Mouse (Mus musculus) liver, embryonic 11.5 days (tissue): Measurements from ENCODE around the gene Ptpru. TPM values are rescaled to one million over a fixed set of nuclear protein-coding genes. Genes with fewer than 3 reads are reported as not detected.
A peak's percentile ranks its signal among the peaks of the same experiment; 100 is the strongest.

Experiments
- ATAC-seq: fragments of 200-750 bp; cut with Nextera tagmentation; replicated peaks from 2 replicates; pipeline ENCODE4 v1.8.0; 2017; ENCODE audit warnings: moderate number of reproducible peaks, mild to moderate bottlenecking, moderate TSS enrichment, moderate library complexity; ENCODE audit not compliant: low FRiP score
- DNase-seq: peaks from one replicate; pipeline ENCODE4 v3.0.0-alpha.2; 2017; ENCODE audit warnings: low spot score
- H3K27ac ChIP-seq: fragments of 300-500 bp; sonication (generic); 2 replicates; pipeline ENCODE4 v1.5.1; 2014; ENCODE audit warnings: mild to moderate bottlenecking, low read depth, low read length, control low read depth
- H3K27me3 ChIP-seq: fragments of 300-500 bp; sonication (generic); replicated peaks from 2 replicates; pipeline ENCODE4 v1.6.1; 2014; ENCODE audit warnings: low read length, mixed read lengths; ENCODE audit not compliant: control insufficient read depth, insufficient read depth
- H3K36me3 ChIP-seq: fragments of 300-500 bp; sonication (generic); 2 replicates; pipeline ENCODE4 v1.6.1; 2014; ENCODE audit warnings: mild to moderate bottlenecking, low read length, moderate library complexity, mixed read lengths; ENCODE audit not compliant: control insufficient read depth, insufficient read depth
- H3K4me1 ChIP-seq: fragments of 300-500 bp; sonication (generic); replicated peaks from 2 replicates; pipeline ENCODE4 v1.6.1; 2014; ENCODE audit warnings: low read length, mixed read lengths; ENCODE audit not compliant: control insufficient read depth, insufficient read depth
- H3K4me2 ChIP-seq: fragments of 300-500 bp; sonication (generic); 2 replicates; pipeline ENCODE4 v1.6.1; 2014; ENCODE audit warnings: mild to moderate bottlenecking, control low read depth, moderate library complexity
- H3K4me3 ChIP-seq: fragments of 300-500 bp; sonication (generic); 2 replicates; pipeline ENCODE4 v1.5.1; 2014; ENCODE audit warnings: low read depth, low read length, control low read depth
- H3K9ac ChIP-seq: fragments of 300-500 bp; sonication (generic); 2 replicates; pipeline ENCODE4 v1.6.1; 2014; ENCODE audit warnings: low read depth, low read length, control low read depth
- H3K9me3 ChIP-seq: fragments of 300-500 bp; sonication (generic); 2 replicates; pipeline ENCODE4 v1.6.1; 2016; ENCODE audit warnings: low read length, inconsistent platforms, mixed read lengths; ENCODE audit not compliant: control insufficient read depth
- WGBS: fragments of 180-500 bp; shearing (Covaris S2); extraction: QIAGEN DNeasy Blood & Tissue Kit; methylation state at CpG from one replicate; pipeline ENCODE4 v1.1.7; 2014; 5-methylcytosine and 5-hydroxymethylcytosine counted together
- polyA plus RNA-seq: library from polyadenylated mRNA; unstranded; fragments of >200 nt; fragmentation: Nextera tagmentation; extraction: Ambion mirVana; gene quantifications from 2 replicates; pipeline ENCODE4 v1.2.1, GENCODE M21; 2014

Ptpru gene
- 5.8 and 6.1 TPM in 2 replicates for polyA plus RNA-seq

GRCm38 (mm10) chr4:131837872-131838524 is at the start of gene Ptpru:
TSS of gene Ptpru (minus strand) at chr4:131838288.
- Histone ChIP-seq H3K27me3 (peaks cover 55% of the 10 kb centered on the region), H3K27ac (no peak within 1 kb of the TSS), H3K4me3 (peak within 1 kb of the TSS; percentile 64), H3K4me1 (peaks cover 23% of the 10 kb centered on the region), H3K4me2 (peak within 1 kb of the TSS; percentile 97), H3K9me3 (no peaks in the 10 kb centered on the region), H3K36me3 (no peaks in the 10 kb centered on the region), H3K9ac (peak within 1 kb of the TSS; percentile 60)
- under 1% methylated on average over 72 of the region's 72 CpGs for WGBS
- ATAC-seq, result peak; percentile 79
- DNase-seq, result peak; percentile 88

- Histone ChIP-seq H3K9ac (no peak overlapping the region), H3K4me1 (peaks cover 34% of the 10 kb centered on the region), H3K27me3 (no peaks in the 10 kb centered on the region), H3K27ac (no peak overlapping the region), H3K36me3 (peaks cover 14% of the 10 kb centered on the region), H3K4me2 (no peak overlapping the region), H3K4me3 (no peak overlapping the region), H3K9me3 (no peaks in the 10 kb centered on the region)
- DNase-seq (no peak), ATAC-seq (no peak)
- 84% methylated on average over 6 of the region's 6 CpGs for WGBS
Measured at GRCm38 (mm10) chr4:131885376-131885775, 47.3 kb upstream of the Ptpru start.

GRCm38 (mm10) chr4:131883571-131883970 is 45.5 kb upstream of the Ptpru start:
- Histone ChIP-seq H3K27ac (no peak overlapping the region), H3K4me1 (peaks cover 27% of the 10 kb centered on the region), H3K4me3 (no peak overlapping the region), H3K36me3 (peaks cover 14% of the 10 kb centered on the region), H3K9me3 (no peaks in the 10 kb centered on the region), H3K9ac (no peak overlapping the region), H3K27me3 (no peaks in the 10 kb centered on the region), H3K4me2 (no peak overlapping the region)
- DNase-seq, result no peak
- 80% methylated on average over 6 of the region's 6 CpGs for WGBS
- no peak for ATAC-seq

GRCm38 (mm10) chr4:131881306-131881705 is 43.2 kb upstream of the Ptpru start:
- WGBS, result 87% methylated on average over 7 of the region's 7 CpGs
- Histone ChIP-seq H3K9me3 (no peaks in the 10 kb centered on the region), H3K4me1 (peaks cover 29% of the 10 kb centered on the region), H3K9ac (no peak overlapping the region), H3K27me3 (no peaks in the 10 kb centered on the region), H3K4me2 (no peak overlapping the region), H3K36me3 (peaks cover 10% of the 10 kb centered on the region), H3K27ac (no peak overlapping the region), H3K4me3 (no peak overlapping the region)
- ATAC-seq (no peak), DNase-seq (no peak)

- H3K9me3 ChIP-seq, result no peaks in the 10 kb centered on the region
- H3K36me3 ChIP-seq, result no peaks in the 10 kb centered on the region
- H3K4me3 ChIP-seq, result no peak overlapping the region
- 93% methylated on average over 1 of the region's 1 CpGs for WGBS
- no peak overlapping the region for H3K4me2 ChIP-seq
- DNase-seq (no peak), ATAC-seq (no peak)
- no peak overlapping the region for H3K9ac ChIP-seq
- H3K27ac ChIP-seq, result no peak overlapping the region
- H3K4me1 ChIP-seq, result peaks cover 42% of the 10 kb centered on the region
- no peaks in the 10 kb centered on the region for H3K27me3 ChIP-seq
Measured at GRCm38 (mm10) chr4:131879692-131880091, 41.6 kb upstream of the Ptpru start.

GRCm38 (mm10) chr4:131876836-131877235 is 38.7 kb upstream of the Ptpru start:
- H3K36me3 ChIP-seq, result no peaks in the 10 kb centered on the region
- WGBS, result 74% methylated on average over 2 of the region's 2 CpGs
- no peak overlapping the region for H3K9ac ChIP-seq
- ATAC-seq, result no peak
- H3K4me2 ChIP-seq, result peak overlapping the region; percentile 74
- no peaks in the 10 kb centered on the region for H3K9me3 ChIP-seq
- no peak overlapping the region; the same call in 1 of the 2 replicates for H3K27ac ChIP-seq
- H3K4me3 ChIP-seq, result no peak overlapping the region
- H3K4me1 ChIP-seq, result peaks cover 30% of the 10 kb centered on the region
- no peak for DNase-seq
- no peaks in the 10 kb centered on the region for H3K27me3 ChIP-seq

GRCm38 (mm10) chr4:131875242-131875641 is 37.2 kb upstream of the Ptpru start:
- Histone ChIP-seq H3K27me3 (no peaks in the 10 kb centered on the region), H3K4me2 (peak overlapping the region; percentile 74), H3K9ac (peak overlapping the region; percentile 100), H3K4me3 (peak overlapping the region; percentile 99), H3K4me1 (peaks cover 27% of the 10 kb centered on the region), H3K27ac (no peak overlapping the region), H3K36me3 (no peaks in the 10 kb centered on the region), H3K9me3 (no peaks in the 10 kb centered on the region)
- DNase-seq (no peak), ATAC-seq (no peak)
- 35% methylated on average over 3 of the region's 3 CpGs for WGBS

- H3K4me3 ChIP-seq, result peak overlapping the region; percentile 99
- no peaks in the 10 kb centered on the region for H3K9me3 ChIP-seq
- no peak for DNase-seq
- ATAC-seq, result no peak
- H3K9ac ChIP-seq, result peak overlapping the region; percentile 100
- peak overlapping the region; percentile 100 for H3K27ac ChIP-seq
- WGBS, result 4% methylated on average over 11 of the region's 11 CpGs
- peaks cover 27% of the 10 kb centered on the region for H3K4me1 ChIP-seq
- no peaks in the 10 kb centered on the region for H3K27me3 ChIP-seq
- no peaks in the 10 kb centered on the region for H3K36me3 ChIP-seq
- peak overlapping the region; percentile 74 for H3K4me2 ChIP-seq
Measured at GRCm38 (mm10) chr4:131874567-131874966, 36.5 kb upstream of the Ptpru start.

- peak overlapping the region; percentile 100 for H3K9ac ChIP-seq
- DNase-seq, result no peak
- H3K4me3 ChIP-seq, result peak overlapping the region; percentile 99
- no peaks in the 10 kb centered on the region for H3K9me3 ChIP-seq
- WGBS, result under 1% methylated on average over 20 of the region's 20 CpGs
- H3K4me1 ChIP-seq, result peaks cover 30% of the 10 kb centered on the region
- peak overlapping the region; percentile 100 for H3K27ac ChIP-seq
- no peaks in the 10 kb centered on the region for H3K36me3 ChIP-seq
- H3K27me3 ChIP-seq, result no peaks in the 10 kb centered on the region
- ATAC-seq, result peak; percentile 12
- peak overlapping the region; percentile 74 for H3K4me2 ChIP-seq
Measured at GRCm38 (mm10) chr4:131874169-131874536, 36.1 kb upstream of the Ptpru start.
